Mouse (Mus musculus): Measurements from ENCODE around the gene Gm20388. TPM values are rescaled to one million over a fixed set of nuclear protein-coding genes. Genes with fewer than 3 reads are reported as not detected.

Gene Gm20388
- polyA plus RNA-seq, 1 experiment: 28.1 TPM

- H3K4me1 ChIP-seq (ENCODE audit: control insufficient read depth, insufficient read depth, low read length): no peaks in the 10 kb centered on the region
- no peak for TF ChIP-seq POLR2A (IDR thresholded peaks at IDR 0.05; ENCODE audit: insufficient read depth, low read length)
These were observed 2390.4 kb downstream of the Gm20388 start for GRCm38 (mm10) chr8:122301081-122301480.

GRCm38 (mm10) chr8:122301866-122302265, 2391.2 kb downstream of the Gm20388 start:
- no peak overlapping the region for H3K9ac ChIP-seq (ENCODE audit: low read depth, poor library complexity, severe bottlenecking)
- H3K9me3 ChIP-seq (replicated peaks; ENCODE audit: control insufficient read depth, insufficient read depth, low read length, poor library complexity, severe bottlenecking): no peaks in the 10 kb centered on the region
- H3K4me3 ChIP-seq (ENCODE audit: low read depth, low read length): no peak overlapping the region
- no peaks in the 10 kb centered on the region for H3K4me1 ChIP-seq (ENCODE audit: control insufficient read depth, insufficient read depth, low read length)
- no peak for TF ChIP-seq POLR2A (IDR thresholded peaks at IDR 0.05; ENCODE audit: insufficient read depth, low read length)
- no peak for TF ChIP-seq EP300 (IDR thresholded peaks at IDR 0.05; ENCODE audit: insufficient read depth, low read depth, low read length)
- no peak for TF ChIP-seq CTCF (IDR thresholded peaks at IDR 0.05; ENCODE audit: low read depth, low read length)
- no peaks in the 10 kb centered on the region for H3K36me3 ChIP-seq (ENCODE audit: control insufficient read depth, insufficient read depth, low read length, poor library complexity, severe bottlenecking)
- H3K27ac ChIP-seq (ENCODE audit: insufficient read depth, low read length): no peak overlapping the region
- no peaks in the 10 kb centered on the region for H3K27me3 ChIP-seq (ENCODE audit: control insufficient read depth, insufficient read depth, low read length, poor library complexity, severe bottlenecking)

More at GRCm38 (mm10) chr8:122301081-122301480, 2390.4 kb downstream of the Gm20388 start:
- H3K4me3 ChIP-seq (ENCODE audit: low read depth, low read length): no peak overlapping the region
- no peak overlapping the region for H3K27ac ChIP-seq (ENCODE audit: insufficient read depth, low read length)
- no peaks in the 10 kb centered on the region for H3K27me3 ChIP-seq (ENCODE audit: control insufficient read depth, insufficient read depth, low read length, poor library complexity, severe bottlenecking)
- no peak overlapping the region for H3K9ac ChIP-seq (ENCODE audit: low read depth, poor library complexity, severe bottlenecking)
- no peaks in the 10 kb centered on the region for H3K9me3 ChIP-seq (replicated peaks; ENCODE audit: control insufficient read depth, insufficient read depth, low read length, poor library complexity, severe bottlenecking)
- no peaks in the 10 kb centered on the region for H3K36me3 ChIP-seq (ENCODE audit: control insufficient read depth, insufficient read depth, low read length, poor library complexity, severe bottlenecking)

- H3K27me3 ChIP-seq (ENCODE audit: control insufficient read depth, insufficient read depth, low read length, poor library complexity, severe bottlenecking): no peaks in the 10 kb centered on the region
- H3K27ac ChIP-seq (ENCODE audit: insufficient read depth, low read length): no peak overlapping the region
- no peak for TF ChIP-seq POLR2A (IDR thresholded peaks at IDR 0.05; ENCODE audit: insufficient read depth, low read length)
- no peak for TF ChIP-seq CTCF (IDR thresholded peaks at IDR 0.05; ENCODE audit: low read depth, low read length)
- TF ChIP-seq EP300 (IDR thresholded peaks at IDR 0.05; ENCODE audit: insufficient read depth, low read depth, low read length): no peak
- H3K9me3 ChIP-seq (replicated peaks; ENCODE audit: control insufficient read depth, insufficient read depth, low read length, poor library complexity, severe bottlenecking): no peaks in the 10 kb centered on the region
- H3K9ac ChIP-seq (ENCODE audit: low read depth, poor library complexity, severe bottlenecking): no peak overlapping the region
- no peaks in the 10 kb centered on the region for H3K36me3 ChIP-seq (ENCODE audit: control insufficient read depth, insufficient read depth, low read length, poor library complexity, severe bottlenecking)
- H3K4me3 ChIP-seq (ENCODE audit: low read depth, low read length): no peak overlapping the region
- H3K4me1 ChIP-seq (ENCODE audit: control insufficient read depth, insufficient read depth, low read length): no peaks in the 10 kb centered on the region
These were observed 2392.8 kb downstream of the Gm20388 start for GRCm38 (mm10) chr8:122303451-122303850.

- TF ChIP-seq POLR2A (IDR thresholded peaks at IDR 0.05; ENCODE audit: insufficient read depth, low read length) (no peak), EP300 (IDR thresholded peaks at IDR 0.05; ENCODE audit: insufficient read depth, low read depth, low read length) (no peak), CTCF (IDR thresholded peaks at IDR 0.05; ENCODE audit: low read depth, low read length) (no peak)
- no peaks in the 10 kb centered on the region for H3K4me1 ChIP-seq (ENCODE audit: control insufficient read depth, insufficient read depth, low read length)
- H3K9me3 ChIP-seq (replicated peaks; ENCODE audit: control insufficient read depth, insufficient read depth, low read length, poor library complexity, severe bottlenecking): no peaks in the 10 kb centered on the region
- H3K9ac ChIP-seq (ENCODE audit: low read depth, poor library complexity, severe bottlenecking): no peak overlapping the region
- H3K36me3 ChIP-seq (ENCODE audit: control insufficient read depth, insufficient read depth, low read length, poor library complexity, severe bottlenecking): no peaks in the 10 kb centered on the region
- H3K4me3 ChIP-seq (ENCODE audit: low read depth, low read length): no peak overlapping the region
- H3K27me3 ChIP-seq (ENCODE audit: control insufficient read depth, insufficient read depth, low read length, poor library complexity, severe bottlenecking): no peaks in the 10 kb centered on the region
- H3K27ac ChIP-seq (ENCODE audit: insufficient read depth, low read length): no peak overlapping the region
These were observed 2393.4 kb downstream of the Gm20388 start for GRCm38 (mm10) chr8:122304058-122304457.

- Histone ChIP-seq H3K36me3 (ENCODE audit: control insufficient read depth, insufficient read depth, low read length, poor library complexity, severe bottlenecking) (no peaks in the 10 kb centered on the region), H3K27me3 (ENCODE audit: control insufficient read depth, insufficient read depth, low read length, poor library complexity, severe bottlenecking) (no peaks in the 10 kb centered on the region), H3K9me3 (replicated peaks; ENCODE audit: control insufficient read depth, insufficient read depth, low read length, poor library complexity, severe bottlenecking) (no peaks in the 10 kb centered on the region), H3K4me1 (ENCODE audit: control insufficient read depth, insufficient read depth, low read length) (no peaks in the 10 kb centered on the region), H3K9ac (ENCODE audit: low read depth, poor library complexity, severe bottlenecking) (peak overlapping the region; percentile 22; the same call in 1 of the 2 replicates), H3K4me3 (ENCODE audit: low read depth, low read length) (no peak overlapping the region), H3K27ac (ENCODE audit: insufficient read depth, low read length) (no peak overlapping the region)
- TF ChIP-seq POLR2A (IDR thresholded peaks at IDR 0.05; ENCODE audit: insufficient read depth, low read length) (no peak), CTCF (IDR thresholded peaks at IDR 0.05; ENCODE audit: low read depth, low read length) (no peak), EP300 (IDR thresholded peaks at IDR 0.05; ENCODE audit: insufficient read depth, low read depth, low read length) (no peak)
These were observed 2396.2 kb downstream of the Gm20388 start for GRCm38 (mm10) chr8:122306660-122307399.

- Histone ChIP-seq H3K9ac (ENCODE audit: low read depth, poor library complexity, severe bottlenecking) (no peak overlapping the region), H3K27ac (ENCODE audit: insufficient read depth, low read length) (no peak overlapping the region), H3K36me3 (ENCODE audit: control insufficient read depth, insufficient read depth, low read length, poor library complexity, severe bottlenecking) (no peaks in the 10 kb centered on the region)
These were observed 2397.2 kb downstream of the Gm20388 start for GRCm38 (mm10) chr8:122307836-122308235.

More at GRCm38 (mm10) chr8:122307836-122308235, 2397.2 kb downstream of the Gm20388 start:
- Histone ChIP-seq H3K4me1 (ENCODE audit: control insufficient read depth, insufficient read depth, low read length) (no peaks in the 10 kb centered on the region), H3K4me3 (ENCODE audit: low read depth, low read length) (no peak overlapping the region), H3K9me3 (replicated peaks; ENCODE audit: control insufficient read depth, insufficient read depth, low read length, poor library complexity, severe bottlenecking) (no peaks in the 10 kb centered on the region), H3K27me3 (ENCODE audit: control insufficient read depth, insufficient read depth, low read length, poor library complexity, severe bottlenecking) (no peaks in the 10 kb centered on the region)
- TF ChIP-seq EP300 (IDR thresholded peaks at IDR 0.05; ENCODE audit: insufficient read depth, low read depth, low read length): no peak
- no peak for TF ChIP-seq POLR2A (IDR thresholded peaks at IDR 0.05; ENCODE audit: insufficient read depth, low read length)
- TF ChIP-seq CTCF (IDR thresholded peaks at IDR 0.05; ENCODE audit: low read depth, low read length): no peak

All from ES-Bruce4 (cell line).